Mouse (Mus musculus) thymus, postnatal 0 days (tissue): ENCODE data around the gene Tbxa2r. TPM values are rescaled to one million over a fixed set of nuclear protein-coding genes. Genes with fewer than 3 reads are reported as not detected.

Source experiments
- DNase-seq: peaks from one replicate; pipeline ENCODE4 v3.0.0-alpha.2; 2015; ENCODE audit warnings: low spot score
- polyA plus RNA-seq: library from polyadenylated mRNA; unstranded; fragments of >200 nt; fragmentation: Nextera tagmentation; extraction: Ambion mirVana; gene quantifications from 2 replicates; pipeline ENCODE4 v1.2.1, GENCODE M21; 2015

Gene Tbxa2r
- 97.5 and 103 TPM in 2 replicates for polyA plus RNA-seq

- DNase-seq: peak; percentile 81
Observed at GRCm38 (mm10) chr10:81328386-81328785, at the start of gene Tbxa2r. TSS of gene Tbxa2r (plus strand) at chr10:81328731.

- DNase-seq: no peak
Observed at GRCm38 (mm10) chr10:81279496-81279895, 49.0 kb upstream of the Tbxa2r start.

GRCm38 (mm10) chr10:81284189-81284588, 44.3 kb upstream of the Tbxa2r start:
- no peak for DNase-seq

GRCm38 (mm10) chr10:81284719-81285118, 43.8 kb upstream of the Tbxa2r start:
- no peak for DNase-seq

- DNase-seq: peak; percentile 94
Observed at GRCm38 (mm10) chr10:81285694-81286450, 42.7 kb upstream of the Tbxa2r start.

- no peak for DNase-seq
Observed at GRCm38 (mm10) chr10:81286586-81286985, 41.9 kb upstream of the Tbxa2r start.

GRCm38 (mm10) chr10:81287513-81288157, 40.9 kb upstream of the Tbxa2r start:
- peak; percentile 71 for DNase-seq

GRCm38 (mm10) chr10:81288601-81289000, 39.9 kb upstream of the Tbxa2r start:
- DNase-seq: peak; percentile 69

- DNase-seq: peak; percentile 71
Observed at GRCm38 (mm10) chr10:81289278-81289677, 39.3 kb upstream of the Tbxa2r start.

GRCm38 (mm10) chr10:81289811-81290210, 38.7 kb upstream of the Tbxa2r start:
- DNase-seq: no peak

- DNase-seq: no peak
Observed at GRCm38 (mm10) chr10:81290698-81291460, 37.7 kb upstream of the Tbxa2r start.

- DNase-seq: no peak
Observed at GRCm38 (mm10) chr10:81291511-81292104, 36.9 kb upstream of the Tbxa2r start, which contains the start of gene Tjp3. TSS of gene Tjp3 (minus strand) at chr10:81291581.

GRCm38 (mm10) chr10:81292554-81293333, 35.8 kb upstream of the Tbxa2r start, which contains the start of gene Pip5k1c:
TSS of gene Pip5k1c (plus strand) at chr10:81292963.
- DNase-seq: peak; percentile 100

GRCm38 (mm10) chr10:81293334-81294030, 35.0 kb upstream of the Tbxa2r start:
- no peak for DNase-seq

- no peak for DNase-seq
Observed at GRCm38 (mm10) chr10:81294442-81294841, 34.1 kb upstream of the Tbxa2r start.

GRCm38 (mm10) chr10:81295185-81295584, 33.3 kb upstream of the Tbxa2r start:
- no peak for DNase-seq

- DNase-seq: peak; percentile 75
Observed at GRCm38 (mm10) chr10:81297246-81297645, 31.3 kb upstream of the Tbxa2r start.

GRCm38 (mm10) chr10:81297845-81298244, 30.7 kb upstream of the Tbxa2r start:
- DNase-seq: peak; percentile 73

GRCm38 (mm10) chr10:81298369-81299100, 30.0 kb upstream of the Tbxa2r start:
- no peak for DNase-seq
